Mouse (Mus musculus) gastrocnemius, adult 2 months (tissue): ENCODE data around the gene Rad51b. TPM values are rescaled to one million over a fixed set of nuclear protein-coding genes. Genes with fewer than 3 reads are reported as not detected.

Experiments used
- DNase-seq: peaks from one replicate; pipeline ENCODE4 v3.0.0; 2022
- H3K27ac ChIP-seq: fragments of 200-600 bp; 2 replicates; pipeline ENCODE4 v1.8.1; 2022; ENCODE audit warnings: mild to moderate bottlenecking
- H3K4me3 ChIP-seq: fragments of 200-600 bp; 2 replicates; pipeline ENCODE4 v1.8.1; 2022; ENCODE audit warnings: mild to moderate bottlenecking, moderate library complexity
- CTCF ChIP-seq: fragments of 200-600 bp; IDR thresholded peaks from 2 replicates; pipeline ENCODE4 v1.8.1; 2022; ENCODE audit warnings: antibody characterized with exemption, mild to moderate bottlenecking, moderate library complexity
- intact Hi-C: fragments of 180-260 bp; cut with DNase I; formaldehyde crosslinking; loops from one replicate; pipeline ENCODE4 v1.15.1; 2025
- total RNA-seq, 2 experiments: library from RNA; stranded (reverse); gene quantifications; 2 replicates each; pipeline ENCODE4 v1.2.3; 2021

Gene Rad51b
- total RNA-seq, 2 experiments from 2014 or later = 0.11 TPM; not detected in 1

DNA sequence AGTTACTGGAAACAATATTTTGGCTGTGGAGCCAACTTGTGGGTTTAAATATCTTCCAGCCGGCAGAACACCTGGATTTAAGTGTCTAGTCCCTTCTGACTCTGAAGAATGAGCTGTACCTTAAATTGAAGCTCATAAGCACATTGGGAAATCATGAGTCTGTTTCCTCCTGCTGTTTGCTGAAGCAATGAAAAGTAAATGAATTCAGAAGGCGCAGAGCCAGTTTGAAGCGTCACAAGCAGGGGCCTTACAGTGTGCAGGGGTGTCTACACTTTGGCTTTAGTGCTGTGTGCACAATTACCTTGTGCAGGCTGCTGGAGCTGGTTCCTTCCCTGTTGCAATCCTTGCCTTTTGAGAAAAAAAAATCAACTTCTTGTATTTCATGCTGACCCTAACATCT is 305.6 kb downstream of the Rad51b start:
- TF ChIP-seq CTCF = no peak
- intact Hi-C loops = loop anchor here (5.0 kb wide), 1 partner anchor 65 kb away; no protein-coding TSS in a partner anchor
- H3K27ac ChIP-seq = no peak overlapping the region
- no peak for DNase-seq
- no peak overlapping the region for H3K4me3 ChIP-seq

DNA sequence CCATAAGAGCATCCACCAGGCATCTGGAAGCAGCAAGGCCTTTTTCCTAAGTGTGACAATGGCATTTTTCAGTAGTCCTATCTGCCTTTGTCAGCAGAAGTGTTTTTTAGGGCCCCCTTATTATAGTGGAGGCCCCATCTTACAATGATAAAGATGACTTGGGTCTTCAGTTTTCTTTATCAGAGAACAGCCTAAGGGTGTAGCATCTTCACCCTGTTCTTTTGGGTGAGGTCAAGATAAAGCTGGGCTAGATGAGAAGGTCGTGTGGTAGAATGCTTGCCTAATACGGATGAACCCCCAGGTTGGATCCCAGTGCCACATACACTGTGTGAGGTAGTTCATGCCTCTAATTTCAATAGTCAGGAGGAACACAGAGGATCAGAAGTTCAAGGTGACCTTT is 307.8 kb downstream of the Rad51b start:
- TF ChIP-seq CTCF = no peak
- Histone ChIP-seq H3K4me3 (no peak overlapping the region), H3K27ac (no peak overlapping the region)
- intact Hi-C loops = loop anchor here (5.0 kb wide), 1 partner anchor 68 kb away; no protein-coding TSS in a partner anchor
- DNase-seq = no peak

GRCm38 (mm10) chr12:79606197-79606631 is 309.1 kb downstream of the Rad51b start:
- TF ChIP-seq CTCF = no peak
- peak; percentile 80 for DNase-seq
- peak overlapping the region; percentile 74 for H3K27ac ChIP-seq
- intact Hi-C loops = no loop called here
- H3K4me3 ChIP-seq = no peak overlapping the region

- DNase-seq = no peak
- no peak overlapping the region for H3K27ac ChIP-seq
Measured at GRCm38 (mm10) chr12:79609399-79610010, 312.4 kb downstream of the Rad51b start.

GRCm38 (mm10) chr12:79610511-79611103 is 313.5 kb downstream of the Rad51b start:
- intact Hi-C loops = loop anchor here (5.0 kb wide), 3 partner anchors 248 to 357 kb away; no protein-coding TSS in a partner anchor
- Histone ChIP-seq H3K27ac (peak overlapping the region; percentile 76; the same call in 1 of the 2 replicates), H3K4me3 (no peak overlapping the region)
- TF ChIP-seq CTCF = no peak
- peak; percentile 23 for DNase-seq

More at GRCm38 (mm10) chr12:79609399-79610010, 312.4 kb downstream of the Rad51b start:
- no peak overlapping the region for H3K4me3 ChIP-seq
- intact Hi-C loops = loop anchor here (5.0 kb wide), 3 partner anchors 247 to 358 kb away; no protein-coding TSS in a partner anchor
- TF ChIP-seq CTCF = no peak

- no peak for TF ChIP-seq CTCF
- DNase-seq = no peak
- Histone ChIP-seq H3K27ac (peak overlapping the region; percentile 76), H3K4me3 (no peak overlapping the region)
- intact Hi-C loops = loop anchor here (1.0 to 5.0 kb wide), 6 partner anchors 147 to 521 kb away; no protein-coding TSS in a partner anchor
Measured at GRCm38 (mm10) chr12:79611665-79612064, 314.6 kb downstream of the Rad51b start.

GRCm38 (mm10) chr12:79612334-79613060 is 315.4 kb downstream of the Rad51b start:
- H3K27ac ChIP-seq = peak overlapping the region; percentile 76
- DNase-seq = peak; percentile 92
- TF ChIP-seq CTCF = peak; percentile 98
- no peak overlapping the region for H3K4me3 ChIP-seq
- intact Hi-C loops = loop anchor here (1.0 to 5.0 kb wide), 6 partner anchors 146 to 520 kb away; no protein-coding TSS in a partner anchor

- intact Hi-C loops = loop anchor here (2.0 to 5.0 kb wide), 5 partner anchors 146 to 520 kb away; no protein-coding TSS in a partner anchor
- DNase-seq = peak; percentile 33
Measured at GRCm38 (mm10) chr12:79613061-79613788, 316.1 kb downstream of the Rad51b start.

GRCm38 (mm10) chr12:79613846-79614582 is 316.9 kb downstream of the Rad51b start:
- Histone ChIP-seq H3K27ac (peak overlapping the region; percentile 76), H3K4me3 (no peak overlapping the region)
- no peak for TF ChIP-seq CTCF
- DNase-seq = no peak
- intact Hi-C loops = loop anchor here (2.0 to 5.0 kb wide), 5 partner anchors 145 to 519 kb away; no protein-coding TSS in a partner anchor

More at GRCm38 (mm10) chr12:79613061-79613788, 316.1 kb downstream of the Rad51b start:
- Histone ChIP-seq H3K4me3 (no peak overlapping the region), H3K27ac (peak overlapping the region; percentile 76)
- TF ChIP-seq CTCF = no peak

DNA sequence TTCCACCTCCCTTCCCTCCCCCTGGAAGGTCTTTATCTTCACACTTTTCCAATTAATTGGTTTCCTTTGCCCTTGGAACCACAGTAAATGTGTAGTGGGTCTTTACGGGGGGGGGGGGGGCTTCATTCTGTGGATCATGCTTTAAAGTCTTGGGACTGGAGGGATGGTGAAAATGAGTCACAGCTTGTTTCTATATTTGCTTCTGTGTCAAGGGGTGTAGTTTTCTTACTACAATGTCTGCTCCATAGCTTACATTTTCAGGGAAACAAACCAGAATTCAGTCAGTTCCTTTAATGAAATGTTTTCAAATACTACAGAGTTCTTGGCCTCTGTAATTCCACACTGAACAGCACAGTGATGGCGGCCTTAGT is 317.5 kb downstream of the Rad51b start:
- Histone ChIP-seq H3K27ac (no peak overlapping the region; the same call in 1 of the 2 replicates), H3K4me3 (no peak overlapping the region)
- intact Hi-C loops = loop anchor here (5.0 kb wide), 3 partner anchors 252 to 353 kb away; no protein-coding TSS in a partner anchor
- DNase-seq = no peak
- TF ChIP-seq CTCF = no peak

DNA sequence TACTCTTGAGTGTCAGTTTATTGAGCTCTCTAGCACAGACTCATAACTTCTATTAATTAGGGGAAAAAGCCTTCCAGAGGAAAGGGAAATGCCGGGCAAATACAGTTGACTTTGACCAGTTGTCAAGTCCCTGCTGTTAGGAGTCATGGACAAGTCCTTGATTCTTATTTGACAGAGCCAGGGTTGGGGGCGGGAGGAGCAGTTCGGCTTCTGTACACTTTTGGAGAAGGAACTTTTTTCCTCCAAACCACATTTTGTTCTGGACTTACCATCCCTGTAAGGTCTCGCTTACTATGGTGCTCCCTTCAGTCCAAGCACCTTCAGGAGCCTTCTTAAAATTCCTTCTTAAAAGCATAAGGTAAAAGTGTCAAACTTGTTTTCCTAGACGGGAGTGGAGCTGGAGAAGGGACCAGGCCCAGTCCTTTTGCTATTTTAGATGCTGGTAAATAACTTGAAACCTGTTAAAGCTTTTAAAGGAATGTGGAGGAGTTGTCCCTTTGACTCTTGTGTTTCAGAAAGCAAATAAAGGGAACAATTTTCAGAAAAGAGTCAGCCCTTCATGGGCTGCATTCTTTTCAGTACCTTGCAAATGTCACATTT is 318.7 kb downstream of the Rad51b start:
- peak overlapping the region; percentile 50 for H3K27ac ChIP-seq
- intact Hi-C loops = no loop called here

More for the DNA sequence above, 318.7 kb downstream of the Rad51b start:
- DNase-seq = no peak
- no peak overlapping the region for H3K4me3 ChIP-seq
- no peak for TF ChIP-seq CTCF
